Mouse (Mus musculus) retina, postnatal 1 day (tissue): ENCODE measurements around the gene Syn3.

Experiments
- DNase-seq: peaks from one replicate; pipeline ENCODE4 v3.0.0-alpha.2; 2012

Syn3 gene

GRCm38 (mm10) chr10:86367346-86367745 is 131.3 kb downstream of the Syn3 start:
- DNase-seq: no peak

DNA sequence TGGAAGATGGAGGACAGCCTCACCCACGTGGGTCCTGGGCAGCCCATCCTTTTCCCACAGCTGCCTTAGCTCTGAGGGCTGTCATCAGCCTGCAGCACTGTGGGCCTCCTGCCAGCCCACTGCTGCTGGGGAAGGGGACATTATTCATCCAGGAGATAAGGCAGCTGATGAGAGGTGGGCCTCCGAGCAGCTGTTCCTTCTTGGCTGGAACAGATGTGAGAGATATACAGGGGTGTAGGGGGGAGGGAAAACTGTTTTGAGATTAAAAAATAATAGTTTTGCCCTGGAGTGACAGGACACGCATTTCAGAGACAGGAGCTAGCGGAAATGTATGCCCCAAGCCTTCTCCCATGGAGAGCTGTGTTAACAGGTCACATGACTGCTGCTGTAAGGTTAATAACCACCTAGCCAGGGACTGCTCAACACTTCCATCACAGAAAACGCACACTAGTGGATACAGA is 133.0 kb downstream of the Syn3 start:
- DNase-seq: no peak

DNA sequence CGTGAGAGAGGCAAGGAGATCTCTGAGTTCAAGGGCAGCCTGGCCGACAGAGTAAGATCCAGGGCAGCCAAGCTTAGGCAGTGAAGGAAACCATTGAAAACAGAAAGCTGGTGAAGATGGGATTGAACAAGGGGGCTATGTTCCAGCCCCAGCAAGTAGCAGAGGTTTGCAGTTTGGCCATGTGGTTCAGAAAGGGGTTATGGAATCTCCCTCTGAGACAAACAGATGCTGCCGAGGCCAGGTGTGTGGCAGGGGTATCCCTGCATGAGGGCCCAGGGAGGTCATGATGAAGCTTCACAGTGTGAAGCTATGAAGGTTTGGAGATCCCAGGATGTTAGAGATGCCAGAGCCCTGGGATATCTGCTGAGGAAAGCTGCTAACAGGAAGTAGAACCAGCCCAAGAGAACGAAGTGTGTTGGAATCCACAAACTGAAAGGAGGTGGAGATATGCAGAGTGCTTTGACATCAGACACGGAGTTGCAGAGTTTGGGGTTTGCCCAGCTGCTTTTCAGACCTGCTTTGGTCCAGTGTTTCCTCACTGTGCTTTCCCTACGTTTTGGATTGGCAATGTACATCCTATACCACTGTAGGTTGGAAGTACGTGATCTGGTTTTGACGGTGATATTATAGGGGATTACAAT is 134.9 kb downstream of the Syn3 start:
- no peak for DNase-seq

DNA sequence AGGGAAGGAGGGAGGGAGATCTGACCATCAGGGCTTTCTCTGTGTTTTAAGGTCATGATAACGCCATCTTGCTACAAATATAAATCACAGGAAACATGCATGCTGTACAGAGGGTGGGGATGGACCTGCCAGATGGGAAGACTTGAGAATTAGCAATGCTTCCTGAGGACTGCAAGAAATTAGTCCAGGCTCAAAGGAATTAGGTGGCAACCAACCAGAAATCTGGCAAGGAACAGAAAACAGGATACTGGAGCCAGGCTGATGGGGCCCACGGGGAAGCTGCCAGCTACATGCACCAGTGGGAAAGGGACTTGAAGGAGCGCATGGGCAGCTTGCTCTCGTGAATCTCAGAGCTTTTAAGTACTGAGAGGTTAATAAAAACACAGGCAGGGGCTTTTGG is 139.0 kb downstream of the Syn3 start:
- no peak for DNase-seq

DNA sequence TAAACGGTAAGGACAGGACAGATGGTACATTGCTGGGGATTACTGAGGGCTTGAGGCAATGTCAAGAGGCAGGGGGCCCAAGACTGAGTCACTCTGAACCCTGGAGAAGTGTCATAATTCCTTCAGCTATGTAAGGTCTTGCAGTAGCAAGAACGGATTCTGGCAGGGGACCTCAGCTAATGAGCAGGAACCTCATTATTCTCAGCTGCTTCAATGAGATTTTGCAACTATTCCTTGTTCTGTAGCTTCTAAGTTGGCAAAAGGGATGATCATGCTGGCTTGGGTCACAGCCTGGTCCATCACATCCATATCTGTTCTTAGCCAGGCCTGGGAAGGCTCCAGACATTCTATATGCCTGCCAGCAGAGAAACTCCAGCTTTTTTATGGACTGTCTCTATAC is 139.5 kb downstream of the Syn3 start:
- DNase-seq: peak; percentile 46

GRCm38 (mm10) chr10:86358307-86358975 is 140.3 kb downstream of the Syn3 start:
- DNase-seq: no peak

GRCm38 (mm10) chr10:86356819-86357563 is 141.7 kb downstream of the Syn3 start:
- peak; percentile 64 for DNase-seq

DNA sequence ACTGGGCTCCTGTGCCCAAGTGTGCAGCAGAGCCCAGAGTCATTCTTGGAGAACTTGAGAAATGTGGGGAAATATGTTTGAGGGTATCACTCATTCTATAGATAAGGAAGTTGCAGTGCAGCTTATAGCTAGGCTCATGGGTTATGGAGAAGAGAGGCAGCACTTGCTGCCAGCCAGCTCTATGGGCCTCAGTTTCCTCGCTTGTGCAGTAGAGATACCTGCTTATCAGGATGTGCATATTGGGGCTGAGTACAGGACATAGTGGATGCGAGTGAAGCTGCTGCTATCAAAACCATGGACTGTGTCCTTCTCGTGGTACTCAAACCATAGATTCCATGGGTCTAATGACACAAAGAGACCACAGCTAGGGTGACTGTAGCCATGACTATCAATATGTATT is 146.2 kb downstream of the Syn3 start:
- no peak for DNase-seq

DNA sequence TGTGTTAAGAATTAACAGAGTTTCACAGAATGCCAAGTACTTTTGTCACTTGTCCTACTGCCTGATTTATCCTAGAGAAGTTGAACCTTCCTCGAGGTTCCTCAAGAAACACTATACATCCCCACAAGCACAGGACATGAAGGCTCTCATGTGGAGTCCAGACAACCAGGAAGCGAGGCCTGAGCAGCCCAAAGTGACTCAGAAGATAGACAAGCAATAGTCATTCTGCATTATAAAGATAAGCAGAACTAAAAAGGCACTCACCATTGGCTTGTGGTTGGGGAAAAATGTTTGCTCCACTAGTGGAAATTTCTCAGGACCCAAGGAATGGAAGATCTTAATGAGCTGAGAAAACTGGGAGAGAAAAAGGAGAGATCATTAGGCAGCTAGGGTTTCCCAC is 147.4 kb downstream of the Syn3 start:
- DNase-seq: no peak

DNA sequence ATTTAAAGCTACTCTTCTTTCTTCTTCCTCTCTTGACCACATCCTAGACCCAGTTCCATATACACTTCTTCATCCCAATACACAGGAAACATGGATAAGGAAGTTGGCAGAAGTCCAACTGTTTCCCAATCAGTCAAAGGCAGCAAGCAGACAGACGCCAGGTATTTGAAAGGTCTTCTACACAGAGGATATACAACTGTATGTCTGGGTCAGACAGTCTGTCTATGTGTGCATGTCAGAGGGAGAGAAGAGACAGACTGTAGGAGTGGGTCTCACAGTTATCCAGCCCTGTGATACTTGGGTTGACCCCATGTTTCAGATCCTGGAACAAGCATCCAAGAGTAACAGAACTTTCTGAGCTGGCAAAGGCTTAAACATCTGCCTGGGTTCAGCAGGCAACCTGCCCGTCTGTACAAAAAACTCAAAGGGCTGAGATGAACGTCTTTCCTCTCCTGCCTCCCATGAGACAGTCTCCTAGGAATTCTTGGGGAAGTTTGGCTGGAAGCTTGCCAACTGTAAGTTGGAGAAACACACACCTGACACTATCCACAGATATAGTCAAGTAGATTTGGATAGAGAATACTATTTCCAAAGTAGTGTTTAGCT is 152.4 kb downstream of the Syn3 start:
- DNase-seq: no peak

DNA sequence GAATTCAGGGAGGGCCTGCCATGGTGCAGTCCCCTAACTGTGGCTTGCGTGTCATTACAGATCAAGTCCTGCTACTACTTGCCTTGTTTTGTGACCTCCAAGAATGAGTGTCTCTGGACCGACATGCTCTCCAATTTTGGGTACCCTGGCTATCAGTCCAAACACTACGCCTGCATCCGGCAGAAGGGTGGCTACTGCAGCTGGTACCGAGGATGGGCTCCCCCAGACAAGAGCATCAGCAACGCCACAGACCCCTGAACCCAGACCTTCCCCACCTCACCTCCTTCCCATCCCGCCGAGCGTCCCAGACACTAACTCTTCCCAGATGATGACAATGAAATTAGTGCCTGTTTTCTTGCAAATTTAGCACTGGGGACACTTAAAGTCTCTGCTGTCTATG is 153.1 kb downstream of the Syn3 start:
- DNase-seq: no peak

GRCm38 (mm10) chr10:86344654-86345053 is 154.0 kb downstream of the Syn3 start:
- DNase-seq: no peak

- no peak for DNase-seq
Measured at GRCm38 (mm10) chr10:86343931-86344330, 154.8 kb downstream of the Syn3 start.

DNA sequence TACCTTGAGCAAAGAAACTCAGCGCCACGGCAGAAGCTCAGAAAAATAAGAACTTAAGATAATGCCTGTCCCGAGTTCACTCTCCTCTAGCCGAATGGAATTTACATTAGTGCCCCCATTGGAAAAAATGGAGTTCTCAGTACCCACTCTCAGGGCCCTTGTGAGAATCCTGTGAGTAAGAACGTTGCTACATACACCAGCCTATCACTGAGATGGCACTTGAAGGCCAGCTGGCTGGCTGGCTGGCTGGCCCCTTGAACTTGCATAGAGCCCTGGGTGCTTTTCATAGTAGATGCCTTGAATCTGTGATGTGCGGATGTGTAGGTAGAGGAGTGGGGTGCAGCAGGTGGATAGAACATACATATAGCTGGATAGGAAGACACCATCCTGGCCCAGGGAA is 155.3 kb downstream of the Syn3 start:
- no peak for DNase-seq

- DNase-seq: no peak
Measured at GRCm38 (mm10) chr10:86342713-86343112, 156.0 kb downstream of the Syn3 start.

DNA sequence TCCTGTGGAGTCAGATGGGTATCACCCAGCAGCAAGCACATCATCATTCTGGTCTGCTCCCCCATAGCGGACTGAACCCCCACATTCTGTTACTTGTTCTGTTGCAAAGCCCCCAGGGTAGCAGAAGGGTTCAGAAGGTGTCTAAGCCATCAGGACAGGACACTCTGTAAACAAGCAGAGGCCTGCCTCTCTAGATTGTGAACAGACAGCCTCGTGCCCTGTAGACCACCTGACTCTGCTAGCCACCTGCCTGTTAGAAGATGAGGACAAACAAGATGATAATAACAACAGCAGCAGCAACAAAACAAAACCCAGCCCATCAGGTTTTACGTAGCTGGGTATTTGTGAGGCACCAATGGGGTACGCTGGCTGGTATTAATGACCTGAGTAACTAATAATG is 156.5 kb downstream of the Syn3 start:
- DNase-seq: no peak

DNA sequence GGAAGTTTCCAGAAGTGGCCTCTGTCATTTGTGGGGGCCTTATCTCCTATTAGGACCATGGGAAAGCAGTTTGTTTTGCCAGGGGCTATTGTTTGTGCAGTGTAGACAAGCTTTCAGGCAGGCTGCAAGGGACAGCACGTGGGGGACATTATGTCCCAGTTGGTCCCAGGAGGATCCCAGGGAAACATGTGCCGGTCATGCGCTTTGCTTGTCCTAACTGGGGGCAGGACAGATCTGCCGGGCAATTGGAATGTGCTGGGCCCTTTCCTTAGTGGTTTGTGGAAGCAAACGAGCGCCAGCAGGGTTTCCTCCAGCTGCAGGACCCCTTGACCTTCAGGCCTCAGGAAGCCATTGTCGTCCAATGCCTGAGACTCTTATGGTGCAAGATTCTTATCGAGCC is 157.1 kb downstream of the Syn3 start:
- peak; percentile 21 for DNase-seq

GRCm38 (mm10) chr10:86340991-86341527 is 157.6 kb downstream of the Syn3 start:
- no peak for DNase-seq

DNA sequence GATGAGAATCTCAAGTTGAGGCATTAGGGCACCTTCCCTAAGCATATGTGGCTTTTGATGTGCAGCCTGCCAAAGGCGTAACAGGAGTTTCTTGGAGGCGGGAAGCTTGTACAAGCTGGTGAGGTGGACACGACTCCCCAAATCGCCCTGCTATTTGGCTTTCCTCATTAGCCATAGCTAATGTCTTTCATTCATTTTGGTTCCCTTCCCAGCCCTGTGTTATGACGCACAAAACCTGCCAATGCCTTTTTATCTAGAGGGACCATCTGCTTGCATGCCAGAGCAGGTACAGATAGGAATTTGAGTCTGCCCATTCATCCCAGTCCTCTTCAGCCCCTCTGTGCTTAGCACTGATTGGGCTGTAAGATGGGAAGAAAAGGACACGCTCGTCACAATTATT is 158.3 kb downstream of the Syn3 start:
- DNase-seq: no peak

- no peak for DNase-seq
Measured at GRCm38 (mm10) chr10:86339649-86340379, 158.9 kb downstream of the Syn3 start.

- no peak for DNase-seq
Measured at GRCm38 (mm10) chr10:86339121-86339520, 159.6 kb downstream of the Syn3 start.

DNA sequence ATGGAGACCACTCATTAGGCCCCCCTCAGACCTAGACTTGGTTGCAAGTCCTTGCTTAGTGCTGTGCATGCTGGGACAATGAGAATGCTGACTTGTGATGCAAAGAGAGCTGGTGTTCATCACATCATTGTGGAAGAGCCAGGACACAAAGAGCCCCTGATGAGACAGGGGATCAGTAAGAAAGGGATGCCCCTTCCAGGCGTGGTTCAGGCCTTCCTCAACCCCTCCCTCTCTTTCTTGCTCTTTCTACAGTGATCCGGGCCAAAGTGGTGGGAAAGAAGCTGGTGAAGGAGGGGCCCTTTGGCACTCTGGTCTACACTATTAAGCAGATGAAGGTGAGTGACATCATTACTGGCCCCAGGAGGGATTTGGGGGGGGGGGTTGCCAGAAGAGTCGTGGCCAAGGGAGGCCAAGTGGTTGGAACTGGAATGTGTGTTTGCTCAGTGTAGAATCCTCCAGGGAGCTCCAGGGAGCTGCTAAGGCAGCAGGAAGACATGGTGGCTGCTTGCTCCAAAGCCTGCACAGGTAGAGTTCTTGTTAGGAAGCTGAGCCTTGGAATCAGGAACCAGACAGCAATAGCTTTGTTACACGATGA is 160.5 kb downstream of the Syn3 start:
- no peak for DNase-seq
